Mouse (Mus musculus) right cerebral cortex, postnatal 25 days (tissue): ENCODE results near the gene Bri3bp.
A peak's percentile ranks its signal among the peaks of the same experiment; 100 is the strongest.
"Not testable (repeated sequence)": the region's sequence is repeated elsewhere in the genome, so short reads cannot be mapped to it uniquely, and the experiment has no call there.

ENCODE experiments used
- DNase-seq: peaks from one replicate; pipeline ENCODE4 v3.0.0; 2022

Gene Bri3bp

GRCm38 (mm10) chr5:125487375-125488115, 46.2 kb downstream of the Bri3bp start:
- DNase-seq: no peak

- DNase-seq: no peak
These were observed 46.7 kb downstream of the Bri3bp start for GRCm38 (mm10) chr5:125488116-125488455.

- not testable (repeated sequence) for DNase-seq
These were observed 47.6 kb downstream of the Bri3bp start for GRCm38 (mm10) chr5:125488953-125489352.

- DNase-seq: no peak
These were observed 49.7 kb downstream of the Bri3bp start for GRCm38 (mm10) chr5:125491107-125491506.

GRCm38 (mm10) chr5:125492379-125493092, 51.2 kb downstream of the Bri3bp start:
- no peak for DNase-seq

GRCm38 (mm10) chr5:125493093-125493423, 51.7 kb downstream of the Bri3bp start:
- DNase-seq: no peak

- DNase-seq: no peak
These were observed 54.3 kb downstream of the Bri3bp start for GRCm38 (mm10) chr5:125495655-125496054.

- peak; percentile 78 for DNase-seq
These were observed 56.6 kb downstream of the Bri3bp start for GRCm38 (mm10) chr5:125497821-125498600.

- DNase-seq: no peak
These were observed 60.1 kb downstream of the Bri3bp start for GRCm38 (mm10) chr5:125501505-125501904.

- no peak for DNase-seq
These were observed 60.8 kb downstream of the Bri3bp start for GRCm38 (mm10) chr5:125502186-125502585.

- DNase-seq: no peak
These were observed 62.3 kb downstream of the Bri3bp start for GRCm38 (mm10) chr5:125503628-125504027.

GRCm38 (mm10) chr5:125504692-125505091, 63.3 kb downstream of the Bri3bp start:
- DNase-seq: no peak

- DNase-seq: no peak
These were observed 64.6 kb downstream of the Bri3bp start for GRCm38 (mm10) chr5:125505968-125506367.

GRCm38 (mm10) chr5:125507582-125507981, 66.2 kb downstream of the Bri3bp start:
- no peak for DNase-seq

GRCm38 (mm10) chr5:125508006-125508405, 66.6 kb downstream of the Bri3bp start:
- no peak for DNase-seq

- no peak for DNase-seq
These were observed 68.2 kb downstream of the Bri3bp start for GRCm38 (mm10) chr5:125509541-125509940.
